Mouse (Mus musculus): ENCODE data around the gene Maml3.

DNA sequence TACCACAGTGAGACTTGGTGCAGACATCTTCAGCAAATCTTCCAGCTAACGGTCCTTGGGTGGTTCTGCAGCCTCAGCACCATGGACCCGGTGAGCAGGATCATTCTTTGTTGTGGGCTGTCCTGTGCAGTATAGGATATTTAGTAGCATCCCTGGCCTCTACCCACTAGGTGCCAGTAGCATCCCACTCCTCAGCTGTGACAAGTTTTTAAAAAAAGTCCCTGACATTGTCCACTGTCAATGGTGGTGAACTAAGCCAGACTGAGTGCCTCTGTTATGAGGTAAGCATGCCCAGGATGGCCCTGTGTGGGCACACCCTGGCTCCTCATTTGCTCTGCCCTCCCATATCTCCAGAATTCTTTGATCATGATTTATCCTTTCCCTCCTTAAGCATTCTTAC is 453.7 kb downstream of the Maml3 start:
- TF ChIP-seq MYOG (IDR thresholded peaks at IDR 0.05; ENCODE audit: control insufficient read depth in 1 of 3, insufficient read depth in 1 of 3, insufficient read length in 2 of 3, low read depth in 2 of 3) (no peak), TCF12 (IDR thresholded peaks at IDR 0.05; ENCODE audit: insufficient read depth, poor library complexity, severe bottlenecking) (no peak), POLR2A (IDR thresholded peaks at IDR 0.05; ENCODE audit: insufficient read length, low read depth) (no peak), E2F4 (IDR thresholded peaks at IDR 0.05; ENCODE audit: insufficient read depth) (no peak), SRF (IDR thresholded peaks at IDR 0.05; ENCODE audit: control insufficient read depth, insufficient read length, low read depth) (no peak), CEBPB (IDR thresholded peaks at IDR 0.05; ENCODE audit: insufficient read depth, poor library complexity, severe bottlenecking) (no peak), MYOD1 (IDR thresholded peaks at IDR 0.05; ENCODE audit: control insufficient read depth in 1 of 3, insufficient read length in 2 of 3, low read depth in 2 of 3) (no peak), TCF3 (IDR thresholded peaks at IDR 0.05; ENCODE audit: insufficient read length, low read depth) (no peak), MAX (IDR thresholded peaks at IDR 0.05; ENCODE audit: low read depth) (no peak), USF1 (IDR thresholded peaks at IDR 0.05; ENCODE audit: low read depth) (no peak), REST (IDR thresholded peaks at IDR 0.05; ENCODE audit: insufficient read depth, insufficient read length) (no peak)

Data from myocyte (in vitro differentiated cells).